8 mouse cellular contexts compared by ENCODE assay signal in genomic region chr17:31187370-31187769, GRCm38 (mm10). TPM values are rescaled to one million over a fixed set of nuclear protein-coding genes. Genes with fewer than 3 reads are reported as not detected.
DNase-seq lines count a peak whose midpoint lies in the region; ATAC-seq and TF ChIP-seq lines count a peak whose summit lies in the region.

No protein-coding gene starts in this region.

- peak; percentile 87 for TF ChIP-seq CTCF in brain, embryonic 14.5 days (IDR thresholded peaks at IDR 0.05; ENCODE audit: borderline replicate concordance, extremely low read depth, insufficient read depth, insufficient read length)

- no peak overlapping the region for H3K4me2 ChIP-seq in midbrain, embryonic 15.5 days

- no peaks in the 10 kb centered on the region for H3K9me3 ChIP-seq in midbrain, embryonic 10.5 days (replicated peaks)
- no peaks in the 10 kb centered on the region for H3K9me3 ChIP-seq in midbrain, embryonic 15.5 days

- H3K27me3 ChIP-seq in midbrain, embryonic 10.5 days (ENCODE audit: low read depth, poor library complexity, severe bottlenecking), result no peaks in the 10 kb centered on the region
- no peaks in the 10 kb centered on the region for H3K27me3 ChIP-seq in midbrain, embryonic 15.5 days (replicated peaks)

- H3K36me3 ChIP-seq in midbrain, embryonic 10.5 days, result no peaks in the 10 kb centered on the region
- no peaks in the 10 kb centered on the region for H3K36me3 ChIP-seq in midbrain, embryonic 15.5 days (replicated peaks)

- peak; percentile 53 for DNase-seq in midbrain, embryonic 10.5 days (ENCODE audit: low spot score)
- peak; percentile 79 for DNase-seq in brain, embryonic 14.5 days (ENCODE audit: low read depth)
- DNase-seq in forelimb bud, embryonic 11.5 days (ENCODE audit: low read depth, low spot score), result peak; percentile 57
- peak; percentile 77 for DNase-seq in kidney, adult 9 months
- peak; percentile 68 for DNase-seq in liver
- peak; percentile 60 for DNase-seq in ovary, postnatal 14 days (ENCODE audit: low spot score)
- DNase-seq in thymus, postnatal 0 days (ENCODE audit: low spot score), result peak; percentile 84

- WGBS in midbrain, embryonic 10.5 days, result 28% methylated on average over 4 of the region's 4 CpGs
- 29% methylated on average over 4 of the region's 4 CpGs for WGBS in midbrain, embryonic 15.5 days

- no peak overlapping the region for H3K4me3 ChIP-seq in midbrain, embryonic 10.5 days
- no peak overlapping the region for H3K4me3 ChIP-seq in midbrain, embryonic 15.5 days

- H3K27ac ChIP-seq in midbrain, embryonic 10.5 days (replicated peaks), result no peak overlapping the region
- H3K27ac ChIP-seq in midbrain, embryonic 15.5 days, result no peak overlapping the region

- no peak overlapping the region for H3K9ac ChIP-seq in midbrain, embryonic 15.5 days

- H3K4me1 ChIP-seq in midbrain, embryonic 10.5 days, result no peaks in the 10 kb centered on the region
- H3K4me1 ChIP-seq in midbrain, embryonic 15.5 days, result no peaks in the 10 kb centered on the region

- no peak for ATAC-seq in midbrain, embryonic 15.5 days (replicated peaks)

- no peak for TF ChIP-seq POLR2A in brain, embryonic 14.5 days (IDR thresholded peaks at IDR 0.05; ENCODE audit: borderline replicate concordance, extremely low read depth, insufficient read depth, insufficient read length, poor library complexity, severe bottlenecking)

RNA-seq across cellular contexts. Expression of gene Tmprss3, which starts 11.4 kb away (rescaled TPM):
- not detected in 2 replicates for polyA plus RNA-seq in midbrain, embryonic 10.5 days (2016; fragmentation: Nextera tagmentation; extraction: Ambion mirVana)
- 0.08 TPM in 1 of 2 replicates, not detected in the other for polyA plus RNA-seq in midbrain, embryonic 15.5 days (2015; fragmentation: Nextera tagmentation; extraction: Ambion mirVana)
- polyA plus RNA-seq in brain, embryonic 14.5 days (2012; rRNA removed), result not detected in 2 replicates
- polyA plus RNA-seq in thymus, postnatal 0 days (2015; fragmentation: Nextera tagmentation; extraction: Ambion mirVana), result 0.13 and 0.25 TPM in 2 replicates

RNA-seq across cellular contexts. Expression of gene Ubash3a, which starts 20.3 kb away (rescaled TPM):
- polyA plus RNA-seq in midbrain, embryonic 10.5 days (2016; fragmentation: Nextera tagmentation; extraction: Ambion mirVana), result 0.19 and 0.92 TPM in 2 replicates
- not detected in 2 replicates for polyA plus RNA-seq in midbrain, embryonic 15.5 days (2015; fragmentation: Nextera tagmentation; extraction: Ambion mirVana)
- 0.03 TPM in 1 of 2 replicates, not detected in the other for polyA plus RNA-seq in brain, embryonic 14.5 days (2012; rRNA removed)
- 66.8 and 75.0 TPM in 2 replicates for polyA plus RNA-seq in thymus, postnatal 0 days (2015; fragmentation: Nextera tagmentation; extraction: Ambion mirVana)

RNA-seq across cellular contexts. Expression of gene Tff1, which starts 22.3 kb away (rescaled TPM):
- polyA plus RNA-seq in midbrain, embryonic 10.5 days (2016; fragmentation: Nextera tagmentation; extraction: Ambion mirVana), result not detected in 2 replicates
- not detected in 2 replicates for polyA plus RNA-seq in midbrain, embryonic 15.5 days (2015; fragmentation: Nextera tagmentation; extraction: Ambion mirVana)
- polyA plus RNA-seq in brain, embryonic 14.5 days (2012; rRNA removed), result not detected in 2 replicates
- 4.3 and 7.4 TPM in 2 replicates for polyA plus RNA-seq in thymus, postnatal 0 days (2015; fragmentation: Nextera tagmentation; extraction: Ambion mirVana)

RNA-seq across cellular contexts. Expression of gene Tff2, which starts 43.3 kb away (rescaled TPM):
- not detected in 2 replicates for polyA plus RNA-seq in midbrain, embryonic 10.5 days (2016; fragmentation: Nextera tagmentation; extraction: Ambion mirVana)
- polyA plus RNA-seq in midbrain, embryonic 15.5 days (2015; fragmentation: Nextera tagmentation; extraction: Ambion mirVana), result not detected in 2 replicates
- not detected in 2 replicates for polyA plus RNA-seq in brain, embryonic 14.5 days (2012; rRNA removed)
- polyA plus RNA-seq in thymus, postnatal 0 days (2015; fragmentation: Nextera tagmentation; extraction: Ambion mirVana), result 1.2 and 1.4 TPM in 2 replicates

RNA-seq across cellular contexts. Expression of gene Tff3, which starts 57.9 kb away (rescaled TPM):
- 1.2 TPM in 1 of 2 replicates, not detected in the other for polyA plus RNA-seq in midbrain, embryonic 10.5 days (2016; fragmentation: Nextera tagmentation; extraction: Ambion mirVana)
- polyA plus RNA-seq in midbrain, embryonic 15.5 days (2015; fragmentation: Nextera tagmentation; extraction: Ambion mirVana), result 0.40 and 1.4 TPM in 2 replicates
- 0.97 and 1.1 TPM in 2 replicates for polyA plus RNA-seq in brain, embryonic 14.5 days (2012; rRNA removed)
- polyA plus RNA-seq in thymus, postnatal 0 days (2015; fragmentation: Nextera tagmentation; extraction: Ambion mirVana), result 7.1 and 8.7 TPM in 2 replicates

Comparison
In these comparisons a context has a peak if more than half of its experiments do, and no peak if none do; other contexts are left out.
1. RNA of gene Ubash3a, which starts 20.3 kb away (polyA plus RNA-seq): 66.8 to 75.0 TPM in thymus, postnatal 0 days; 0.19 to 0.92 TPM in midbrain, embryonic 10.5 days, 0.03 TPM in brain, embryonic 14.5 days and not detected in midbrain, embryonic 15.5 days; every median in the first group is over 10 times any median in the second.
2. Peak in every context shown above with its lines, with median percentiles within 50 percentile points of each other: DNase-seq.